Mouse (Mus musculus) small intestine, adult 2 months (tissue): ENCODE data around the gene Klf3.

Experiments used
- CTCF ChIP-seq: fragments of 200-500 bp; IDR thresholded peaks from 2 replicates; pipeline ENCODE4 v1.5.1; 2012; ENCODE audit warnings: low read depth, mild to moderate bottlenecking, control low read depth, inconsistent platforms, low read length, moderate library complexity, mixed read lengths; ENCODE audit not compliant: insufficient replicate concordance, insufficient read length; ENCODE audit errors: extremely low read depth
- POLR2A ChIP-seq: fragments of 200-500 bp; IDR thresholded peaks from 2 replicates; pipeline ENCODE4 v1.6.1; 2012; ENCODE audit warnings: low read depth, mild to moderate bottlenecking, control low read depth, inconsistent platforms, low read length, moderate library complexity

- TF ChIP-seq POLR2A (no peak), CTCF (no peak)
Measured at GRCm38 (mm10) chr5:64839016-64839599, 35.9 kb downstream of the Klf3 start.
